Mouse (Mus musculus): ENCODE measurements around the gene Emilin3. TPM values are rescaled to one million over a fixed set of nuclear protein-coding genes. Genes with fewer than 3 reads are reported as not detected.
A peak's percentile ranks its signal among the peaks of the same experiment; 100 is the strongest.

The Emilin3 gene
- polyA plus RNA-seq, 1 experiment from 2014 or later: 5.1 TPM

GRCm38 (mm10) chr2:160883912-160884311, 28.2 kb downstream of the Emilin3 start:
- Histone ChIP-seq H3K4me2 (replicated peaks) (no peak overlapping the region), H3K9me3 (replicated peaks) (no peaks in the 10 kb centered on the region), H3K27ac (no peak overlapping the region), H3K36me3 (no peaks in the 10 kb centered on the region), H3K4me3 (no peak overlapping the region), H3K9ac (no peak overlapping the region), H3K4me1 (peaks cover 12% of the 10 kb centered on the region), H3K27me3 (peaks cover 16% of the 10 kb centered on the region)
- no peak for ATAC-seq (ENCODE audit: low FRiP score)
- WGBS: 74% methylated on average over 4 of the region's 4 CpGs

GRCm38 (mm10) chr2:160882436-160882835, 29.7 kb downstream of the Emilin3 start:
- no peak for ATAC-seq (ENCODE audit: low FRiP score)
- no peaks in the 10 kb centered on the region for H3K36me3 ChIP-seq
- H3K4me2 ChIP-seq (replicated peaks): no peak overlapping the region
- H3K9me3 ChIP-seq (replicated peaks): no peaks in the 10 kb centered on the region
- WGBS: 88% methylated on average over 5 of the region's 5 CpGs
- H3K27me3 ChIP-seq: peaks cover under 1% of the 10 kb centered on the region; the same call in 1 of the 2 replicates
- peaks cover 3% of the 10 kb centered on the region; the same call in 1 of the 2 replicates for H3K4me1 ChIP-seq
- no peak overlapping the region for H3K9ac ChIP-seq
- no peak overlapping the region for H3K27ac ChIP-seq
- no peak overlapping the region for H3K4me3 ChIP-seq

GRCm38 (mm10) chr2:160881462-160882101, 30.5 kb downstream of the Emilin3 start:
- no peak overlapping the region for H3K27ac ChIP-seq
- no peaks in the 10 kb centered on the region for H3K9me3 ChIP-seq (replicated peaks)
- H3K36me3 ChIP-seq: no peaks in the 10 kb centered on the region
- H3K27me3 ChIP-seq: no peaks in the 10 kb centered on the region
- no peak overlapping the region for H3K4me3 ChIP-seq
- no peak for ATAC-seq (ENCODE audit: low FRiP score)
- H3K4me2 ChIP-seq (replicated peaks): no peak overlapping the region
- H3K9ac ChIP-seq: no peak overlapping the region
- 55% methylated on average over 6 of the region's 6 CpGs for WGBS
- no peaks in the 10 kb centered on the region for H3K4me1 ChIP-seq

- Histone ChIP-seq H3K27ac (no peak within 1 kb of the TSS), H3K4me3 (no peak within 1 kb of the TSS), H3K4me2 (replicated peaks) (no peak within 1 kb of the TSS), H3K4me1 (no peaks in the 10 kb centered on the region), H3K36me3 (no peaks in the 10 kb centered on the region), H3K9ac (no peak within 1 kb of the TSS), H3K9me3 (replicated peaks) (no peaks in the 10 kb centered on the region), H3K27me3 (no peaks in the 10 kb centered on the region)
- WGBS: 68% methylated on average over 13 of the region's 13 CpGs
- ATAC-seq (ENCODE audit: low FRiP score): no peak
Measured at GRCm38 (mm10) chr2:160880453-160881195, 31.5 kb downstream of the Emilin3 start, which contains the start of gene Lpin3. Lpin3 (plus strand) TSS chr2:160880670.

GRCm38 (mm10) chr2:160876115-160876514, 36.0 kb downstream of the Emilin3 start:
- H3K27ac ChIP-seq: no peak overlapping the region
- H3K9me3 ChIP-seq (replicated peaks): no peaks in the 10 kb centered on the region
- H3K36me3 ChIP-seq: no peaks in the 10 kb centered on the region
- no peak for ATAC-seq (ENCODE audit: low FRiP score)
- no peak overlapping the region for H3K9ac ChIP-seq
- H3K4me2 ChIP-seq (replicated peaks): no peak overlapping the region
- WGBS: 82% methylated on average over 4 of the region's 4 CpGs
- H3K4me3 ChIP-seq: no peak overlapping the region
- H3K27me3 ChIP-seq: no peaks in the 10 kb centered on the region
- H3K4me1 ChIP-seq: peaks cover 13% of the 10 kb centered on the region

- WGBS: 86% methylated on average over 5 of the region's 5 CpGs
- Histone ChIP-seq H3K36me3 (no peaks in the 10 kb centered on the region), H3K27me3 (no peaks in the 10 kb centered on the region), H3K4me1 (peaks cover 13% of the 10 kb centered on the region), H3K27ac (no peak overlapping the region), H3K9ac (no peak overlapping the region), H3K4me2 (replicated peaks) (no peak overlapping the region), H3K9me3 (replicated peaks) (no peaks in the 10 kb centered on the region), H3K4me3 (no peak overlapping the region)
- no peak for ATAC-seq (ENCODE audit: low FRiP score)
Measured at GRCm38 (mm10) chr2:160874231-160874877, 37.8 kb downstream of the Emilin3 start.

- peak; percentile 98 for ATAC-seq (ENCODE audit: low FRiP score)
- H3K27ac ChIP-seq: peak within 1 kb of the TSS; percentile 99
- WGBS: 1% methylated on average over 36 of the region's 48 CpGs
- H3K27me3 ChIP-seq: no peaks in the 10 kb centered on the region
- peaks cover 13% of the 10 kb centered on the region for H3K4me1 ChIP-seq
- peak within 1 kb of the TSS; percentile 87 for H3K4me2 ChIP-seq (replicated peaks)
- no peaks in the 10 kb centered on the region for H3K9me3 ChIP-seq (replicated peaks)
- peak within 1 kb of the TSS; percentile 89 for H3K4me3 ChIP-seq
- H3K9ac ChIP-seq: peak within 1 kb of the TSS; percentile 96
- H3K36me3 ChIP-seq: no peaks in the 10 kb centered on the region
Measured at GRCm38 (mm10) chr2:160872890-160873382, 39.2 kb downstream of the Emilin3 start, which contains the start of gene Zhx3. Zhx3 (minus strand) TSS chr2:160872998.

GRCm38 (mm10) chr2:160872395-160872794, 39.7 kb downstream of the Emilin3 start:
- Histone ChIP-seq H3K27me3 (no peaks in the 10 kb centered on the region), H3K4me3 (peak overlapping the region; percentile 89), H3K4me2 (replicated peaks) (peak overlapping the region; percentile 87), H3K4me1 (peaks cover 13% of the 10 kb centered on the region), H3K36me3 (no peaks in the 10 kb centered on the region), H3K9me3 (replicated peaks) (no peaks in the 10 kb centered on the region), H3K27ac (peak overlapping the region; percentile 99), H3K9ac (peak overlapping the region; percentile 96)
- ATAC-seq (ENCODE audit: low FRiP score): peak; percentile 93
- under 1% methylated on average over 46 of the region's 47 CpGs for whole genome bisulfite sequencing

GRCm38 (mm10) chr2:160871310-160871709, 40.8 kb downstream of the Emilin3 start:
- Histone ChIP-seq H3K4me2 (replicated peaks) (peak overlapping the region; percentile 23; the same call in 1 of the 2 replicates), H3K9me3 (replicated peaks) (no peaks in the 10 kb centered on the region), H3K27me3 (no peaks in the 10 kb centered on the region), H3K9ac (no peak overlapping the region), H3K4me3 (no peak overlapping the region), H3K36me3 (no peaks in the 10 kb centered on the region), H3K4me1 (peaks cover 13% of the 10 kb centered on the region), H3K27ac (no peak overlapping the region)
- 89% methylated on average over 3 of the region's 3 CpGs for WGBS
- ATAC-seq (ENCODE audit: low FRiP score): no peak

GRCm38 (mm10) chr2:160869446-160869845, 42.7 kb downstream of the Emilin3 start:
- Histone ChIP-seq H3K9me3 (replicated peaks) (no peaks in the 10 kb centered on the region), H3K4me2 (replicated peaks) (no peak overlapping the region), H3K27ac (no peak overlapping the region), H3K36me3 (no peaks in the 10 kb centered on the region), H3K4me1 (peaks cover 13% of the 10 kb centered on the region), H3K27me3 (no peaks in the 10 kb centered on the region), H3K4me3 (no peak overlapping the region), H3K9ac (no peak overlapping the region)
- ATAC-seq (ENCODE audit: low FRiP score): no peak
- 75% methylated on average over 3 of the region's 3 CpGs for whole genome bisulfite sequencing

GRCm38 (mm10) chr2:160865266-160865665, 46.9 kb downstream of the Emilin3 start:
- H3K9me3 ChIP-seq (replicated peaks): no peaks in the 10 kb centered on the region
- 67% methylated on average over 2 of the region's 2 CpGs for whole genome bisulfite sequencing
- ATAC-seq (ENCODE audit: low FRiP score): no peak
- H3K4me1 ChIP-seq: no peaks in the 10 kb centered on the region
- H3K4me3 ChIP-seq: no peak overlapping the region
- no peaks in the 10 kb centered on the region for H3K36me3 ChIP-seq
- no peaks in the 10 kb centered on the region for H3K27me3 ChIP-seq
- no peak overlapping the region for H3K9ac ChIP-seq
- H3K4me2 ChIP-seq (replicated peaks): no peak overlapping the region
- no peak overlapping the region for H3K27ac ChIP-seq

- 79% methylated on average over 1 of the region's 1 CpGs for WGBS
Measured at GRCm38 (mm10) chr2:160864112-160864511, 48.0 kb downstream of the Emilin3 start.

More at GRCm38 (mm10) chr2:160864112-160864511, 48.0 kb downstream of the Emilin3 start:
- Histone ChIP-seq H3K9me3 (replicated peaks) (no peaks in the 10 kb centered on the region), H3K9ac (no peak overlapping the region), H3K4me3 (no peak overlapping the region), H3K27ac (no peak overlapping the region), H3K4me2 (replicated peaks) (no peak overlapping the region), H3K36me3 (no peaks in the 10 kb centered on the region), H3K4me1 (no peaks in the 10 kb centered on the region), H3K27me3 (no peaks in the 10 kb centered on the region)
- ATAC-seq (ENCODE audit: low FRiP score): no peak

All from hindbrain, embryonic 12.5 days (tissue).